Mouse (Mus musculus) liver, embryonic 12.5 days (tissue): ENCODE measurements at regions not wholly inside any gene's neighbourhood (a gene's known extent, or its start where the extent isn't known, plus 50 kb on each side); places are given as distances from the start of the nearest gene placed in this dataset.

Experiments
- ATAC-seq: fragments of 200-750 bp; cut with Nextera tagmentation; 2 replicates; pipeline ENCODE4 v1.8.0; 2017; ENCODE audit warnings: moderate number of reproducible peaks, mild to moderate bottlenecking, moderate library complexity
- H3K27ac ChIP-seq: fragments of 300-500 bp; sonication (generic); 2 replicates; pipeline ENCODE4 v1.5.1; 2016; ENCODE audit warnings: mild to moderate bottlenecking
- H3K27me3 ChIP-seq: fragments of 300-500 bp; sonication (generic); replicated peaks from 2 replicates; pipeline ENCODE4 v1.6.1; 2016; ENCODE audit warnings: mild to moderate bottlenecking, moderate library complexity
- H3K36me3 ChIP-seq: fragments of 300-500 bp; sonication (generic); 2 replicates; pipeline ENCODE4 v1.6.1; 2016; ENCODE audit warnings: mild to moderate bottlenecking, moderate library complexity
- H3K4me1 ChIP-seq: fragments of 300-500 bp; sonication (generic); 2 replicates; pipeline ENCODE4 v1.6.1; 2016
- H3K4me2 ChIP-seq: fragments of 300-500 bp; sonication (generic); 2 replicates; pipeline ENCODE4 v1.6.1; 2016; ENCODE audit warnings: mild to moderate bottlenecking, moderate library complexity
- H3K4me3 ChIP-seq: fragments of 300-500 bp; sonication (generic); 2 replicates; pipeline ENCODE4 v1.5.1; 2016; ENCODE audit warnings: mild to moderate bottlenecking, moderate library complexity
- H3K9ac ChIP-seq: fragments of 300-500 bp; sonication (generic); 2 replicates; pipeline ENCODE4 v1.6.1; 2016; ENCODE audit warnings: mild to moderate bottlenecking, moderate library complexity
- H3K9me3 ChIP-seq: fragments of 300-500 bp; sonication (generic); replicated peaks from 2 replicates; pipeline ENCODE4 v1.6.1; 2016; ENCODE audit warnings: mild to moderate bottlenecking, moderate library complexity
- WGBS: fragments of 180-500 bp; shearing (Covaris S2); methylation state at CpG from one replicate; pipeline ENCODE4 v1.1.7; 2016; ENCODE audit not compliant: insufficient replicate concordance; 5-methylcytosine and 5-hydroxymethylcytosine counted together

GRCm38 (mm10) chr11:22669267-22669666 lies 157.4 kb downstream of the Tmem17 start:
- no peak overlapping the region for H3K9ac ChIP-seq
- no peak for ATAC-seq
- H3K4me3 ChIP-seq, result no peak overlapping the region
- H3K9me3 ChIP-seq, result no peaks in the 10 kb centered on the region
- WGBS, result 71% methylated on average over 4 of the region's 4 CpGs
- no peak overlapping the region for H3K4me2 ChIP-seq
- no peak overlapping the region for H3K27ac ChIP-seq
- H3K36me3 ChIP-seq, result no peaks in the 10 kb centered on the region
- 0 out of 2 replicates have a peak, but pooled peaks cover 5% of the 10 kb centered on the region for H3K27me3 ChIP-seq
- H3K4me1 ChIP-seq, result peaks cover 5% of the 10 kb centered on the region; the same call in 1 of the 2 replicates

- ATAC-seq, result no peak
- no peak overlapping the region for H3K4me3 ChIP-seq
- H3K4me1 ChIP-seq, result 0 out of 2 replicates have a peak, but pooled peaks cover 11% of the 10 kb centered on the region
- no peaks in the 10 kb centered on the region for H3K27me3 ChIP-seq
- WGBS, result 44% methylated on average over 5 of the region's 5 CpGs
- no peak overlapping the region for H3K9ac ChIP-seq
- H3K9me3 ChIP-seq, result no peaks in the 10 kb centered on the region
- no peak overlapping the region for H3K4me2 ChIP-seq
- H3K36me3 ChIP-seq, result no peaks in the 10 kb centered on the region
- no peak overlapping the region for H3K27ac ChIP-seq
Measured at GRCm38 (mm10) chr11:22671791-22672490, 160.1 kb downstream of the Tmem17 start.

- 32% methylated on average over 3 of the region's 3 CpGs for WGBS
- Histone ChIP-seq H3K4me1 (0 out of 2 replicates have a peak, but pooled peaks cover 11% of the 10 kb centered on the region), H3K36me3 (no peaks in the 10 kb centered on the region), H3K4me3 (no peak overlapping the region), H3K27ac (no peak overlapping the region), H3K4me2 (no peak overlapping the region), H3K9me3 (no peaks in the 10 kb centered on the region), H3K9ac (no peak overlapping the region), H3K27me3 (no peaks in the 10 kb centered on the region)
- no peak for ATAC-seq
Measured at GRCm38 (mm10) chr11:22675047-22675446, 163.2 kb downstream of the Tmem17 start.

GRCm38 (mm10) chr11:22675754-22676153 lies 163.9 kb downstream of the Tmem17 start:
- ATAC-seq, result no peak
- 0 out of 2 replicates have a peak, but pooled peaks cover 11% of the 10 kb centered on the region for H3K4me1 ChIP-seq
- no peak overlapping the region for H3K4me3 ChIP-seq
- H3K9ac ChIP-seq, result no peak overlapping the region
- H3K9me3 ChIP-seq, result no peaks in the 10 kb centered on the region
- 68% methylated on average over 1 of the region's 1 CpGs for WGBS
- no peaks in the 10 kb centered on the region for H3K27me3 ChIP-seq
- H3K4me2 ChIP-seq, result no peak overlapping the region
- H3K36me3 ChIP-seq, result no peaks in the 10 kb centered on the region
- no peak overlapping the region for H3K27ac ChIP-seq

- Histone ChIP-seq H3K9me3 (no peaks in the 10 kb centered on the region), H3K27ac (no peak overlapping the region), H3K4me2 (no peak overlapping the region), H3K9ac (no peak overlapping the region), H3K4me1 (0 out of 2 replicates have a peak, but pooled peaks cover 11% of the 10 kb centered on the region), H3K27me3 (no peaks in the 10 kb centered on the region), H3K4me3 (no peak overlapping the region), H3K36me3 (no peaks in the 10 kb centered on the region)
- no peak for ATAC-seq
- 23% methylated on average over 2 of the region's 2 CpGs for WGBS
Measured at GRCm38 (mm10) chr11:22677337-22677736, 165.4 kb downstream of the Tmem17 start.

DNA sequence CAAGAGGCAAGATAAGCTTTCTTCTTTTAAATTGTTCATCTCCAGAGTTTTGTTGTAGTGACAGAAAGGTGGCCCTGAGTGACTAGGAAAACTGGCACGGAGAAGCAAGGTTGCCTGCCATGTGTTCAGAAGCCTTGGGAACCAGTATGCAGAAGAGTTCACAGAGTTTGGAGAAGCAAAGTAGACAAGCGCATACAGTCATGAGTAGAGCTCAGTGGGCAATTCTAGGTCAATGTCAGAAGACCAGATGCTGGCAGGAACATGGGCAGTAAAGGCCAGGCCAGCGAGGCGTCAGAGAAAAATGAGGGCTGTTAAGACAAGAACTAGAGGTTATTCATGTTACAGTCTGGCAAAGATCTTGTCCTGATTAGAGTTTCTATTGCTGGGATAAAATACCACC lies 172.7 kb downstream of the Tmem17 start:
- Histone ChIP-seq H3K4me1 (no peaks in the 10 kb centered on the region), H3K36me3 (no peaks in the 10 kb centered on the region), H3K27ac (no peak overlapping the region), H3K9ac (no peak overlapping the region), H3K4me2 (no peak overlapping the region), H3K4me3 (no peak overlapping the region), H3K27me3 (no peaks in the 10 kb centered on the region), H3K9me3 (no peaks in the 10 kb centered on the region)
- ATAC-seq, result no peak
- WGBS, result 76% methylated on average over 4 of the region's 4 CpGs

- Histone ChIP-seq H3K4me2 (no peak overlapping the region), H3K27me3 (no peaks in the 10 kb centered on the region), H3K36me3 (no peaks in the 10 kb centered on the region), H3K27ac (no peak overlapping the region), H3K4me3 (no peak overlapping the region), H3K4me1 (0 out of 2 replicates have a peak, but pooled peaks cover 4% of the 10 kb centered on the region), H3K9me3 (no peaks in the 10 kb centered on the region), H3K9ac (no peak overlapping the region)
- WGBS, result 75% methylated on average over 3 of the region's 3 CpGs
- no peak for ATAC-seq
Measured at GRCm38 (mm10) chr11:22690829-22691228, 169.9 kb downstream of the B3gnt2 start.

- Histone ChIP-seq H3K36me3 (no peaks in the 10 kb centered on the region), H3K27ac (no peak overlapping the region), H3K4me2 (no peak overlapping the region), H3K4me1 (0 out of 2 replicates have a peak, but pooled peaks cover 4% of the 10 kb centered on the region), H3K27me3 (no peaks in the 10 kb centered on the region), H3K9me3 (no peaks in the 10 kb centered on the region), H3K4me3 (no peak overlapping the region), H3K9ac (no peak overlapping the region)
- WGBS, result 65% methylated on average over 5 of the region's 5 CpGs
- no peak for ATAC-seq
Measured at GRCm38 (mm10) chr11:22692281-22692857, 168.4 kb downstream of the B3gnt2 start.

DNA sequence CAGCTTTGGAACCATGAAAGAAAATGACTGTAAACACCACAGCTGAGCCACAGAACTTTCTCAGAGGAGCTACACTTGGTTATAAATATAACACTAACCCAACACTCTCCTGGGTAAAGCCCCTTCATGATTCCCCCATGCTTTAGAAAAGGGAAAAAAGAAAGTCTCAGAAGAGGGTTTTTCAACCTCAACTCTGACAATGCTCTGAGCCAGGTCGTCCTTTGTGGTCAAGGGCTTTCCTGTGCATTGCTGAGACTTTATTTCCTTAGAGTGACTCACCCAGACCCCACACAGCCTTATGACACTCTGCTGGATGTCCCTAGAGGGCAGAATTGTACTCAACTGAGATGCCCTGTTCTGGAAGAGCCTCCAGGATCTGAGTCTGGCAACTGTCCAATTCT lies 167.8 kb downstream of the B3gnt2 start:
- no peak overlapping the region for H3K4me3 ChIP-seq
- no peaks in the 10 kb centered on the region for H3K36me3 ChIP-seq
- H3K4me1 ChIP-seq, result 0 out of 2 replicates have a peak, but pooled peaks cover 4% of the 10 kb centered on the region
- H3K9me3 ChIP-seq, result no peaks in the 10 kb centered on the region
- WGBS, result 4% methylated on average over 1 of the region's 1 CpGs
- H3K27me3 ChIP-seq, result no peaks in the 10 kb centered on the region
- no peak overlapping the region for H3K4me2 ChIP-seq
- ATAC-seq, result no peak
- H3K27ac ChIP-seq, result no peak overlapping the region
- no peak overlapping the region for H3K9ac ChIP-seq

DNA sequence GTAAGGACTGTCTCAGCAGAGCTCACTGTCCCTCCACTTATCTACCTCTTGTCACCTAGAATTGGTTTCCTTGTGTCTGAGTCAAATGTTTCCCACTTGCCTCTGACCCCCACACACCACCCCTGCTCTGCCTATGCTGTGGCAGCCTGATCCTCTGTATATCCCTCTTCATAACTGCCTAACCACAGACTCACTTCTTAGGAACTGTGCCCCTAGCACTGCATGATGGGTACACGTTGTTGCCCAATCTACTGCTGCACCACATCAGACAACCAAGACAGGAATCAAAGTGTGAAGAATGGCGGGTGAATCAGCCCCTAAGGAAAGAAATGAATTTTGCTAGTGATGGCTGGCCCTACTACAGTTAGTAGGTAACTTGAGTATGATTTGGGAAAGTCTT lies 167.4 kb downstream of the B3gnt2 start:
- no peaks in the 10 kb centered on the region for H3K27me3 ChIP-seq
- no peak overlapping the region for H3K27ac ChIP-seq
- 0 out of 2 replicates have a peak, but pooled peaks cover 4% of the 10 kb centered on the region for H3K4me1 ChIP-seq
- no peaks in the 10 kb centered on the region for H3K36me3 ChIP-seq
- no peak overlapping the region for H3K9ac ChIP-seq
- no peak for ATAC-seq
- 53% methylated on average over 2 of the region's 2 CpGs for WGBS
- no peak overlapping the region for H3K4me2 ChIP-seq
- H3K9me3 ChIP-seq, result no peaks in the 10 kb centered on the region
- H3K4me3 ChIP-seq, result no peak overlapping the region

DNA sequence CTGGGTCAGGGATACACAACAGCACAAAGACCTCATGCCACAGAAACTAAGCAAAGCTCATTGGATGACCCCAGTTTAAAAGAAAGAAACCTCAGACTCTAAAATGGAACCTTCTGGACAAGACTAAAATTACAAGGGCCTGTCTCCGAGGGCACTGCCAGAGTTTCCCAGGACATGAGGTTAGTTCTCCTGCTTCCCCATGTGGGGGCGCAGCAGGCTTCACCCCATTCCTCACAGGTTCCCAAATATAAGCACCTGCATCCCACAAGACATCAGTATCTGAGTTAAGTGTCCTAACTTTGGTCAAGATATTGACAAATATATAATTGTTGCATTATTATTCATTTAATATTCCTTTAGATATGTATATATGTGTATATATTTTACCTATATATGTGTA lies 166.8 kb downstream of the B3gnt2 start:
- 76% methylated on average over 2 of the region's 2 CpGs for WGBS
- Histone ChIP-seq H3K27me3 (no peaks in the 10 kb centered on the region), H3K27ac (no peak overlapping the region), H3K36me3 (no peaks in the 10 kb centered on the region), H3K4me1 (0 out of 2 replicates have a peak, but pooled peaks cover 4% of the 10 kb centered on the region), H3K4me2 (no peak overlapping the region), H3K4me3 (no peak overlapping the region), H3K9ac (no peak overlapping the region), H3K9me3 (no peaks in the 10 kb centered on the region)
- ATAC-seq, result no peak

DNA sequence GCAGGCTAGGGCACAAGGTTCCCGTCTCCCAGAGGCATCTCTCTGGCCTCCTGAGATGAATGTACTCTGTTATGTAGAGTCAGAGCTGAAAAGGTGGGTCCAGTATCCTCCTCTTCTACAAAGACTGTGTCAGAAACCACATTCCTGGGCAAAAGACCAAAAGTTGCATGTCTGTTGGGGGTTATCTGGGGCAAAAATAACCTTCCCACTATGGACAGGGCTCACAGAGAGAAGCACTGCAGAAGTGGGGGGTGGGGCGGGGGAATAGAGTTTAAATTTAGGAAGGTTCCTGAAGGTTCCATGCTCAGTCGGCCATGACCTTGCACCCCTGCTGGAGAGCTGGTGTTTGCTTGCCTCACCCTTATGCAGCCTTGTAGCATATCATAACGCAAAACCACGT lies 165.9 kb downstream of the B3gnt2 start:
- 57% methylated on average over 5 of the region's 5 CpGs for WGBS
- Histone ChIP-seq H3K4me1 (0 out of 2 replicates have a peak, but pooled peaks cover 4% of the 10 kb centered on the region), H3K9ac (no peak overlapping the region), H3K9me3 (no peaks in the 10 kb centered on the region), H3K27me3 (no peaks in the 10 kb centered on the region), H3K27ac (no peak overlapping the region), H3K4me2 (no peak overlapping the region), H3K4me3 (no peak overlapping the region), H3K36me3 (no peaks in the 10 kb centered on the region)
- no peak for ATAC-seq
